Mouse (Mus musculus) left cerebral cortex, adult 2 months (tissue): ENCODE data around the gene Gsg1l. TPM values are rescaled to one million over a fixed set of nuclear protein-coding genes. Genes with fewer than 3 reads are reported as not detected.

Experiments used
- DNase-seq, 2 experiments: peaks; one replicate each; pipeline ENCODE4 v3.0.0; 2021 to 2022; ENCODE audit warnings: low spot score in 2 of 2, mixed read lengths in 1 of 2; ENCODE audit errors: extremely low spot score in 1 of 2
- H3K27ac ChIP-seq: fragments of 200-600 bp; 2 replicates; pipeline ENCODE4 v1.8.1; 2022
- H3K4me3 ChIP-seq: fragments of 200-600 bp; 2 replicates; pipeline ENCODE4 v1.8.1; 2022
- CTCF ChIP-seq: fragments of 200-600 bp; IDR thresholded peaks from 2 replicates; pipeline ENCODE4 v1.8.1; 2022; ENCODE audit warnings: antibody characterized with exemption, mild to moderate bottlenecking, moderate library complexity
- intact Hi-C: fragments of 180-260 bp; cut with DNase I; formaldehyde crosslinking; loops from one replicate; pipeline ENCODE4 v1.15.1; 2025
- long read RNA-seq, 2 experiments: library from polyadenylated mRNA; stranded (forward); transcript quantifications; one replicate each; pipeline ENCODE4 v2.0.0; 2021; ENCODE audit warnings: borderline mapping rate in 2 of 2
- total RNA-seq, 2 experiments: library from RNA; stranded (reverse); gene quantifications; 2 replicates each; pipeline ENCODE4 v1.2.3; 2021

The Gsg1l gene
- total RNA-seq: 10 to 100 TPM; 74.9 to 77.5 TPM
- long read RNA-seq, experiment 1, transcript Gsg1l-201 (7 exons, 3,923 nt): major isoform, 73 of 100 reads
- long read RNA-seq, experiment 1, partial matches to known transcripts: 3 of 100 reads
- long read RNA-seq, experiment 1, other reads (novel, unspliced or antisense): 24 of 100 reads
- long read RNA-seq, experiment 2, transcript Gsg1l-201 (7 exons, 3,923 nt): major isoform, 57 of 75 reads
- long read RNA-seq, experiment 2, partial matches to known transcripts: 1 of 75 reads
- long read RNA-seq, experiment 2, other reads (novel, unspliced or antisense): 17 of 75 reads

DNA sequence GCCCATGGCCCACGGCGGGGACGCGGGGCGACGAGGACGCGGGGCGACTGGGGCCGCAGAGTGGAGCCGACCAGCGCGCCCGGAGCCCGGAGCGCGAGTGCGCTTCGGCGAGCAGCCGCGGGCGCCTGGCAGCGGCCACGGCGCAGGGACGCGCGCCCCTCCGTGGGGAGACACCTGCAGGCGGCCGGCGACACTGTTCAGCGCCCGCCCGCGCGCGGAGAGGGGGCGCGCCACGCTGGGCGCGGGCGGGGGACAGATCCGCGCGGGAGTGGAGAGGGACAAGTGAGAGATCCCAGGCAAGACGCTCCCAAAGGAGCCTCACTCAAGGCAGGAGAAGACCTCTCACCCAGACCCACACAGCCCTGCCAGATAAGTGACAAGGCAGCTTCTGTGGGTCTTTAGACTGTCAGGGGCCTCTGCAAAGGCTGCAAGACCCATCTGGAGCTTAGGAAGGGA lies at the start of gene Gsg1l:
Gene Gsg1l (minus strand): TSS at position 126 of the 456 bp plus-strand sequence.
- intact Hi-C loops: loop anchor here (2.0 to 5.0 kb wide), 4 partner anchors 45 to 390 kb away; no protein-coding TSS in a partner anchor
- Histone ChIP-seq H3K27ac (peak within 1 kb of the TSS; percentile 87), H3K4me3 (peak within 1 kb of the TSS; percentile 70)
- peak; percentile 66 to 69 for DNase-seq
- peak; percentile 41 for TF ChIP-seq CTCF

- Histone ChIP-seq H3K4me3 (no peak overlapping the region), H3K27ac (no peak overlapping the region)
- intact Hi-C loops: no loop called here
- no peak for DNase-seq
- TF ChIP-seq CTCF: no peak
Observed at GRCm38 (mm10) chr7:126127673-126128072, 45.5 kb upstream of the Gsg1l start.

GRCm38 (mm10) chr7:126126502-126126901 lies 44.3 kb upstream of the Gsg1l start:
- no peak for TF ChIP-seq CTCF
- intact Hi-C loops: no loop called here
- DNase-seq: no peak
- H3K27ac ChIP-seq: no peak overlapping the region
- H3K4me3 ChIP-seq: no peak overlapping the region

GRCm38 (mm10) chr7:126121533-126121932 lies 39.3 kb upstream of the Gsg1l start:
- H3K27ac ChIP-seq: no peak overlapping the region
- intact Hi-C loops: no loop called here
- no peak for TF ChIP-seq CTCF
- DNase-seq: no peak
- H3K4me3 ChIP-seq: no peak overlapping the region

DNA sequence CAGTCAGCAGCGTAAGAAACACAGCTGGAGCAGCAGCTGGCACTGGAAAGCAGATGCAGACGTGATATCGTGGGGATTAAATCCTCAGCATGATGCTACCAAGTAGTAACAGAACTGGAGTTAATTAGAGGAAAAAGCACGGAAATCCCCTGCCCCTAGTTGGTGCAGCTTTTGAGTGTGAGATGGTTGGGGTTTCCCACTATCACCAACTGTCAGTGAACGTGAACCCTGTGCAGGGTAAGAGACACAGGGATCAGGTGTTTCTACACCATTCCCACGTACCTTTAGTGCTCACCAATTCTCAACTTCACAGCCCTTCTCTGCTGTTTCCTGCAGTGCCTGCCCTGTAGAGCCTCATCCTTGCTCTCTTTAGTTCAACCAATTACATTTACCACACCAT lies 37.6 kb upstream of the Gsg1l start:
- H3K4me3 ChIP-seq: no peak overlapping the region
- TF ChIP-seq CTCF: no peak
- intact Hi-C loops: no loop called here
- DNase-seq: no peak
- no peak overlapping the region for H3K27ac ChIP-seq

DNA sequence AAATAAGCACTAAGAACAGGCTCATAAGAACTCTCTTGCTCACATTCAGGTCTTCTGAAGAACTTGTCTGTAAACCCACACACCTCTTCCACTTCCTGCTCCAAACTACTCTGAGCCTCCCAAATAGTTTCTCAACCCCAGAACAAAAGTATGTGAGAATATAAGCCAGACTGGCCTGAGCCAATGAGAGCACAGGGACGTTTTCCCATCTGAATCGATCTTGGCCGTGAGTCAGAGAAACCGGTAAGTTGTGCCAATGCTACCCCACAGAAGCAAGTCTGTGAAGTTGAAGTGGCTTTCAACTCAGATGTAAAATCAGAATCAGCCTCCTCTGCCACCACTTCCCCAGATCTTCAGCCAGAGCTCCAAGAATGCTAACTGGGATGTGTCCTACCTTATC lies 31.1 kb upstream of the Gsg1l start:
- intact Hi-C loops: no loop called here
- no peak overlapping the region for H3K4me3 ChIP-seq
- no peak for DNase-seq
- H3K27ac ChIP-seq: no peak overlapping the region
- TF ChIP-seq CTCF: no peak

- intact Hi-C loops: no loop called here
- H3K4me3 ChIP-seq: no peak overlapping the region
- no peak overlapping the region for H3K27ac ChIP-seq
- DNase-seq: no peak
- TF ChIP-seq CTCF: no peak
Observed at GRCm38 (mm10) chr7:126111230-126111629, 29.0 kb upstream of the Gsg1l start.

DNA sequence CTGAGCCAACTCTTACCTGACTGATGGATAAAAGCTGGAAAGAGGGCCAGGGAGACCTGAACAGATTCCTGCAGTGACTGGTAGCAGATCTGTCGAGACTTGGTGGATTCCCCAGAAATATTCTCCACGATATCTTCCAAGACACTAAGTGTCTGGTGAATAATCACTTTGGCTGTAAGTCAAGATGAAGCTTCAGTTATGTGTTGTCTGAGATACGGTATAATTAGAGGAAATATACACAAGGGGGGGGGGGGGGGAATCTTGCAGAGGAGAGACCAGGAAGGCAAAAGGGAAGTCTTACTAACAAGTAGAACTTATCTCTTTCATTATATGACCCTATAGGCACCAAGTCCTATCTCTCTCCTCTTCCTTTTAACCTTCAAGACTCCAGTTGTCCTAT lies 27.7 kb upstream of the Gsg1l start:
- no peak overlapping the region for H3K4me3 ChIP-seq
- no peak for DNase-seq
- intact Hi-C loops: no loop called here
- no peak overlapping the region; the same call in 1 of the 2 replicates for H3K27ac ChIP-seq
- no peak for TF ChIP-seq CTCF

- Histone ChIP-seq H3K27ac (no peak overlapping the region), H3K4me3 (no peak overlapping the region)
- no peak for DNase-seq
- no peak for TF ChIP-seq CTCF
- intact Hi-C loops: no loop called here
Observed at GRCm38 (mm10) chr7:126100440-126100839, 18.2 kb upstream of the Gsg1l start.

- intact Hi-C loops: no loop called here
- H3K27ac ChIP-seq: no peak overlapping the region
- TF ChIP-seq CTCF: no peak
- no peak for DNase-seq
- no peak overlapping the region for H3K4me3 ChIP-seq
Observed at GRCm38 (mm10) chr7:126099835-126100234, 17.6 kb upstream of the Gsg1l start.

- H3K4me3 ChIP-seq: no peak overlapping the region
- intact Hi-C loops: no loop called here
- no peak for TF ChIP-seq CTCF
- no peak for DNase-seq
- no peak overlapping the region for H3K27ac ChIP-seq
Observed at GRCm38 (mm10) chr7:126099163-126099775, 17.1 kb upstream of the Gsg1l start.

- TF ChIP-seq CTCF: no peak
- Histone ChIP-seq H3K27ac (no peak overlapping the region), H3K4me3 (no peak overlapping the region)
- intact Hi-C loops: no loop called here
- DNase-seq: no peak
Observed at GRCm38 (mm10) chr7:126097219-126097915, 15.2 kb upstream of the Gsg1l start.
